Mouse (Mus musculus) embryonic facial prominence, embryonic 10.5 days (tissue): Measurements from ENCODE around the gene A630095E13Rik. TPM values are rescaled to one million over a fixed set of nuclear protein-coding genes. Genes with fewer than 3 reads are reported as not detected.
"Not testable (repeated sequence)": the region's sequence is repeated elsewhere in the genome, so short reads cannot be mapped to it uniquely, and the experiment has no call there.

Experiments used
- DNase-seq: peaks from one replicate; pipeline ENCODE4 v3.0.0-alpha.2; 2017; ENCODE audit warnings: low spot score
- H3K27ac ChIP-seq: fragments of 300-500 bp; sonication (generic); replicated peaks from 2 replicates; pipeline ENCODE4 v1.5.1; 2016; ENCODE audit warnings: mild to moderate bottlenecking
- H3K27me3 ChIP-seq: fragments of 300-500 bp; sonication (generic); replicated peaks from 2 replicates; pipeline ENCODE4 v1.6.1; 2016; ENCODE audit warnings: low read depth, mild to moderate bottlenecking; ENCODE audit not compliant: poor library complexity, severe bottlenecking
- H3K36me3 ChIP-seq: fragments of 300-500 bp; sonication (generic); replicated peaks from 2 replicates; pipeline ENCODE4 v1.6.1; 2016; ENCODE audit warnings: mild to moderate bottlenecking, moderate library complexity
- H3K4me1 ChIP-seq: fragments of 300-500 bp; sonication (generic); 2 replicates; pipeline ENCODE4 v1.6.1; 2016
- H3K4me3 ChIP-seq: fragments of 300-500 bp; sonication (generic); 2 replicates; pipeline ENCODE4 v1.5.1; 2016; ENCODE audit warnings: mild to moderate bottlenecking, moderate library complexity
- H3K9me3 ChIP-seq: fragments of 300-500 bp; sonication (generic); 2 replicates; pipeline ENCODE4 v1.6.1; 2016; ENCODE audit warnings: mild to moderate bottlenecking
- WGBS: fragments of 180-500 bp; shearing (Covaris S2); methylation state at CpG from one replicate; pipeline ENCODE4 v1.1.7; 2016; 5-methylcytosine and 5-hydroxymethylcytosine counted together
- polyA plus RNA-seq: library from polyadenylated mRNA; unstranded; fragments of >200 nt; fragmentation: Nextera tagmentation; extraction: Ambion mirVana; gene quantifications from 2 replicates; pipeline ENCODE4 v1.2.1, GENCODE M21; 2016

A630095E13Rik gene
- polyA plus RNA-seq, result not detected in 2 replicates

DNA sequence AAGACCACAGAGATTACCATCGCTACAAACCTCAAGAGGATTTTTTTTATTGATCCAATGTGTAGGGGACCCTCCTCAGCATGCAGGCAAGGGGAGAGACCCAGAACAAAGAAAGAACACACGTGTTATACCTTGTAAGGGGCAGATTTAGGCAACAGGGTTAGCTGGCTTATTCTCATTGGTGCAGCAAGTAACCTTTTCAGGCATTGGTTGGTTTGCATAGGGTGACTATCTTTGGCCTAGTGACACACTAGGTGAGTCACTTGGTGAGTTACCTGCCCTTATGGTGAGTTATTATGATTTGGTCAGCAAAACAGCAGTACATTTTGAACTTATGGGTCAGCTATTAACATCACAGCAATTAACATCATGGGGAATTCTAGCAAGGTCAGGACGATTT, at the start of gene A630095E13Rik:
TSS of gene A630095E13Rik (minus strand) at position 101 of the 400 bp plus-strand sequence.
- not testable (repeated sequence) for H3K36me3 ChIP-seq

DNA sequence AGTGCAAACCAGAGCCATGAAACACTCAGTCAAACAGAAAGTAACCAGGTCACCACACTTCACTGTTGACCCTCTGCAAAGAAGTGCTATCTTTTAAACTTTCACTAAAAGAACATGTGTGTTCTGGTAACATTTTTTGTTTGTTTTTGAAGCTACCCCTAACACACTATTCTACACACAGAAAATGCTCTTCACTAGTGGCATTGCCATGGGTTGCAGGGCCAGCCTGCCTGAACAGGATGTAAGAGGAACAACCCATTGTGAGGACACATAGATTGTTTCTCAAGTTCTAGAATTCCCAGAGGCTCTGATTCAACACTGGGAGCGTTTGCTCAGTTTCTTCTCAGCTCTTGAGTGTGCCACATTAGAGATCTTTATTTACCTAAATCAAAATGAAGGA, 49.7 kb upstream of the A630095E13Rik start, which contains the start of gene Acrv1:
TSS of gene Acrv1 (plus strand) at position 301 of the 400 bp plus-strand sequence.
- no peaks in the 10 kb centered on the region for H3K27me3 ChIP-seq
- H3K27ac ChIP-seq, result no peak within 1 kb of the TSS
- H3K9me3 ChIP-seq, result no peaks in the 10 kb centered on the region
- 77% methylated on average over 1 of the region's 1 CpGs for WGBS
- H3K4me1 ChIP-seq, result no peaks in the 10 kb centered on the region
- no peaks in the 10 kb centered on the region for H3K36me3 ChIP-seq
- H3K4me3 ChIP-seq, result no peak within 1 kb of the TSS
- no peak for DNase-seq

More for the DNA sequence above, at the start of gene A630095E13Rik:
- not testable (repeated sequence) for DNase-seq, H3K27ac ChIP-seq, H3K4me3 ChIP-seq, H3K27me3 ChIP-seq, H3K4me1 ChIP-seq
- 66% methylated on average over 3 of the region's 3 CpGs for WGBS
- H3K9me3 ChIP-seq, result peaks cover 23% of the 10 kb centered on the region; the same call in 1 of the 2 replicates

DNA sequence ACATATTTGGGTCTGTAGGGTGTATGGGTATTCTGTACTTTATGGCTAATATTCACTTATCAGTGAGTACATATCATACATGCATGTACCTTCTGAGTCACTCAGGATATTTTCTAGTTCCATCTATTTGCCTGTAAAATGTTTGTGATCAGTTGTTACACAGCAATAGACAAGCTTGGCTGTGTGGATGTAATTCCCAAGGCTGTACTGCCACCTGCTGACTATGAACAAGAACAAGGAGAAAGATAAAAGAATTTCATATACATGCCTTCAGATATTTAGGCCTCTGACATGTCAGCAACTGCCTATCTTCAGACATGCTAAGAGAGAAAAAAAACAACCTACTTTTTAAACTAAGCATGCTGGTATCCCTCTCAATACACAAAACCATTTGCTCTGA, 44.2 kb upstream of the A630095E13Rik start:
- Histone ChIP-seq H3K27ac (no peak overlapping the region), H3K36me3 (no peaks in the 10 kb centered on the region), H3K4me3 (no peak overlapping the region), H3K27me3 (no peaks in the 10 kb centered on the region), H3K4me1 (no peaks in the 10 kb centered on the region), H3K9me3 (no peaks in the 10 kb centered on the region)
- no peak for DNase-seq

DNA sequence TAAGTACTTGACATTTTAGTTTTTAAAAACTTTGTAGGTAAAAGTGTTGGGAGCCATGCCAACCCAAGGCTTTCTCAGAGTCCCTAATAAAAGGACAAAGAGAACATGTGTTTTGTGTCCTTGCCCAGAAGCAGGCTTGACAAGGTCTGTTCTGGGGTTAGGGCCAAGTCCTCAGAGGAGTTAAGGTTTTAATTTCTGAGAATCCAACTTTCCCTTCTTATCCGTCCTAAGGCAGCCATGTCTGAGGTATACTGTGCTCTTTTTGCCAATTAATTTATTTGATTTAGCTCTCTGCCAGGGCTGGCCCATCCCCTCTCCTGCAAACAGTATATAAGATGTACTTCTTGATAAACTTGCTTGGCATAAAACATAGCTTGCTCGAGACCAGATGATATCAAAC, 38.2 kb upstream of the A630095E13Rik start:
- no peak for DNase-seq

More for the DNA sequence above, 38.2 kb upstream of the A630095E13Rik start:
- Histone ChIP-seq H3K4me3 (no peak overlapping the region), H3K27ac (no peak overlapping the region), H3K36me3 (no peaks in the 10 kb centered on the region), H3K27me3 (no peaks in the 10 kb centered on the region), H3K4me1 (no peaks in the 10 kb centered on the region), H3K9me3 (no peaks in the 10 kb centered on the region)
- 84% methylated on average over 2 of the region's 2 CpGs for WGBS

Other genes with a start within 250 kb of the A630095E13Rik start
- gene Gm7257, start 211.5 kb downstream of the A630095E13Rik start, polyA plus RNA-seq, result not detected in 2 replicates
- gene Gm9513, start 167.7 kb downstream of the A630095E13Rik start, polyA plus RNA-seq, result not detected in 2 replicates
- not detected in 2 replicates for gene Gm5615, start 101.4 kb downstream of the A630095E13Rik start, polyA plus RNA-seq
- gene Gm17689, start 60.7 kb downstream of the A630095E13Rik start, polyA plus RNA-seq, result not detected in 2 replicates
- not detected in 2 replicates for gene Acrv1, start 49.8 kb upstream of the A630095E13Rik start, polyA plus RNA-seq
- gene Chek1, start 83.7 kb upstream of the A630095E13Rik start, polyA plus RNA-seq, result 52.4 and 54.9 TPM in 2 replicates
- 177 and 180 TPM in 2 replicates for gene Stt3a, start 124.3 kb upstream of the A630095E13Rik start, polyA plus RNA-seq
- 88.4 and 89.9 TPM in 2 replicates for gene Ei24, start 154.0 kb upstream of the A630095E13Rik start, polyA plus RNA-seq
- 74.2 and 83.1 TPM in 2 replicates for gene Fez1, start 178.5 kb upstream of the A630095E13Rik start, polyA plus RNA-seq